Mouse (Mus musculus) myocyte (in vitro differentiated cells): ENCODE results near the gene Vwa5a.

Experiments used
- CEBPB ChIP-seq: IDR thresholded peaks from 2 replicates; pipeline ENCODE4 v1.6.1; 2011; ENCODE audit warnings: mild to moderate bottlenecking, moderate library complexity; ENCODE audit not compliant: poor library complexity, insufficient read depth, severe bottlenecking
- E2F4 ChIP-seq: IDR thresholded peaks from one replicate; pipeline ENCODE4 v1.6.1; 2011; ENCODE audit warnings: mild to moderate bottlenecking, control low read depth, moderate library complexity; ENCODE audit not compliant: insufficient read depth
- MAX ChIP-seq: IDR thresholded peaks from one replicate; pipeline ENCODE4 v1.6.1; 2011; ENCODE audit warnings: low read depth, mild to moderate bottlenecking, control low read depth
- MYOD1 ChIP-seq, 3 experiments: IDR thresholded peaks; one replicate each; pipeline ENCODE4 v1.6.1; 2011; ENCODE audit warnings: control low read depth in 2 of 3, low read depth in 2 of 3, mild to moderate bottlenecking in 2 of 3, moderate library complexity in 1 of 3; ENCODE audit not compliant: insufficient read length in 2 of 3, control insufficient read depth in 1 of 3
- MYOG ChIP-seq, 3 experiments: IDR thresholded peaks; one replicate each; pipeline ENCODE4 v1.6.1; 2011; ENCODE audit warnings: control low read depth in 2 of 3, low read depth in 2 of 3, mild to moderate bottlenecking in 2 of 3; ENCODE audit not compliant: insufficient read length in 2 of 3, control insufficient read depth in 1 of 3, insufficient read depth in 1 of 3
- POLR2A ChIP-seq: IDR thresholded peaks from one replicate; pipeline ENCODE4 v1.6.1; 2011; ENCODE audit warnings: low read depth, mild to moderate bottlenecking, control low read depth, moderate library complexity; ENCODE audit not compliant: insufficient read length
- POLR2AphosphoS2 ChIP-seq: IDR thresholded peaks from one replicate; pipeline ENCODE4 v1.6.1; 2011; ENCODE audit warnings: low read depth, control low read depth; ENCODE audit not compliant: insufficient read length
- REST ChIP-seq: IDR thresholded peaks from one replicate; pipeline ENCODE4 v1.6.1; 2011; ENCODE audit warnings: mild to moderate bottlenecking, control low read depth, moderate library complexity; ENCODE audit not compliant: insufficient read depth, insufficient read length
- SRF ChIP-seq: IDR thresholded peaks from one replicate; pipeline ENCODE4 v1.6.1; 2011; ENCODE audit warnings: low read depth; ENCODE audit not compliant: control insufficient read depth, insufficient read length
- TCF12 ChIP-seq: IDR thresholded peaks from one replicate; pipeline ENCODE4 v1.6.1; 2011; ENCODE audit warnings: mild to moderate bottlenecking, control low read depth; ENCODE audit not compliant: poor library complexity, insufficient read depth, severe bottlenecking
- TCF3 ChIP-seq: IDR thresholded peaks from one replicate; pipeline ENCODE4 v1.6.1; 2011; ENCODE audit warnings: low read depth, control low read depth; ENCODE audit not compliant: insufficient read length
- USF1 ChIP-seq: IDR thresholded peaks from one replicate; pipeline ENCODE4 v1.6.1; 2011; ENCODE audit warnings: low read depth, mild to moderate bottlenecking, control low read depth, moderate library complexity

GRCm38 (mm10) chr9:38672887-38673286 lies 45.2 kb upstream of the Vwa5a start:
- TF ChIP-seq E2F4 (no peak), MYOG (IDR thresholded peaks at IDR 0.05; ENCODE audit: control insufficient read depth in 1 of 3, insufficient read depth in 1 of 3, insufficient read length in 2 of 3, low read depth in 2 of 3) (no peak), POLR2A (no peak), SRF (no peak), MYOD1 (IDR thresholded peaks at IDR 0.05; ENCODE audit: control insufficient read depth in 1 of 3, insufficient read length in 2 of 3, low read depth in 2 of 3) (no peak), POLR2AphosphoS2 (no peak), CEBPB (no peak), USF1 (no peak), MAX (no peak), TCF3 (no peak), TCF12 (no peak), REST (no peak)
